Mouse (Mus musculus): ENCODE data around the gene Cdx4. TPM values are rescaled to one million over a fixed set of nuclear protein-coding genes. Genes with fewer than 3 reads are reported as not detected.

The Cdx4 gene
- polyA plus RNA-seq, 1 experiment from 2014 or later, result not detected

Other genes with a start within 250 kb of the Cdx4 start
- gene Nap1l2, start 134.8 kb upstream of the Cdx4 start, polyA plus RNA-seq (2015; fragmentation: Nextera tagmentation; extraction: Ambion mirVana), result 3.3 and 3.8 TPM in 2 replicates
- 4.2 and 4.4 TPM in 2 replicates for gene Chic1, start 35.1 kb downstream of the Cdx4 start, polyA plus RNA-seq (2015; fragmentation: Nextera tagmentation; extraction: Ambion mirVana)
- gene Tsx, start 93.1 kb downstream of the Cdx4 start, polyA plus RNA-seq (2015; fragmentation: Nextera tagmentation; extraction: Ambion mirVana), result 0.53 and 0.80 TPM in 2 replicates
- gene Gm26992, start 100.6 kb downstream of the Cdx4 start, polyA plus RNA-seq (2015; fragmentation: Nextera tagmentation; extraction: Ambion mirVana), result not detected in 2 replicates

Data from embryonic facial prominence, embryonic 13.5 days (tissue).